Mouse (Mus musculus): ENCODE measurements around the gene Slco6d1.
"Not testable (repeated sequence)": the region's sequence is repeated elsewhere in the genome, so short reads cannot be mapped to it uniquely, and the experiment has no call there.

Slco6d1 gene

GRCm38 (mm10) chr1:98420824-98421223 lies at the start of gene Slco6d1:
Gene Slco6d1 (plus strand): TSS chr1:98421124.
- no peak for DNase-seq (ENCODE audit: low read depth, low spot score)

GRCm38 (mm10) chr1:98392001-98392400 lies 28.9 kb upstream of the Slco6d1 start:
- DNase-seq (ENCODE audit: low read depth, low spot score), result no peak

GRCm38 (mm10) chr1:98447929-98448328 lies 27.0 kb downstream of the Slco6d1 start:
- DNase-seq (ENCODE audit: low read depth, low spot score), result no peak

GRCm38 (mm10) chr1:98459224-98459623 lies 38.3 kb downstream of the Slco6d1 start:
- not testable (repeated sequence) for DNase-seq (ENCODE audit: low read depth, low spot score)

- DNase-seq (ENCODE audit: low read depth, low spot score), result not testable (repeated sequence)
Measured at GRCm38 (mm10) chr1:98476381-98476780, 55.5 kb downstream of the Slco6d1 start.

- no peak for DNase-seq (ENCODE audit: low read depth, low spot score)
Measured at GRCm38 (mm10) chr1:98479243-98479642, 58.3 kb downstream of the Slco6d1 start.

DNA sequence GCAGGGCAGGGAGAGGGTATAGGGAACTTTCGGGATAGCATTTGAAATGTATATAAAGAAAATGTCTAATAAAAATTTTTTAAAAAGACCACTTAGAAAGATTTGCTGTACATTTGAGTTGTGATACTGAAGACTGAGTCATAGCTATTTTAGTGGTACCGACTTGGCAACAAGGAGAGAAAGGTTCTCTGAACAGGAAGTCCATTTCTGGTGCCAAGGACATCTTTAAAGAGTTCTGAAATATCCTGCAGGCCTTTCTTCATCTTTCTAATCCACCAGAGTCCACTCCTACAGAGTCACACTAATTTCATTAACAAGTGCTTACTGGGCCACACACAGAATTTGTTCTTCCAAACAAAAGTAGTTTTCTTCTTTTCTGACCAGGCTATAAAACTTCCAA lies 85.1 kb downstream of the Slco6d1 start:
- DNase-seq (ENCODE audit: low read depth, low spot score), result no peak

DNA sequence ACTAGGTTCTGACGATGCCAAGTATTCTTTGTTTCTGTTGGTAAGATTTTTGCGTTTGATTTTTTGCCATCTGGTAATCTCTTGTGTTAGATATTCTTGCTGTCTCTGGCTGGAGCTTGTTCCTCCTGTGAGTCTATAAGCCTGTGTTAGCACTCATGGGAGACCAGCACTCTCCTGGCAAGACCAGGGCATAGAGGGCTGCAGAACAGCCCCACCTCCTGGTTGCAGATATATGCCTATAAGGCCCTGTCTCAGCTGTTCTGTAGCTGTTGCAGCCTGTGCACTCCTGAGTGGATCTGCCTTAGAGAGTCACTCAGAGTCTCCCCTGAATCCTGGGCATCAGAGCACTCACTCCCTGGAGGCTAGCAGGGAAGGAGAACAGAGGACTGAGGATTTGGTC lies 102.1 kb downstream of the Slco6d1 start:
- DNase-seq (ENCODE audit: low read depth, low spot score), result no peak

GRCm38 (mm10) chr1:98523537-98523936 lies 102.6 kb downstream of the Slco6d1 start:
- no peak for DNase-seq (ENCODE audit: low read depth, low spot score)

DNA sequence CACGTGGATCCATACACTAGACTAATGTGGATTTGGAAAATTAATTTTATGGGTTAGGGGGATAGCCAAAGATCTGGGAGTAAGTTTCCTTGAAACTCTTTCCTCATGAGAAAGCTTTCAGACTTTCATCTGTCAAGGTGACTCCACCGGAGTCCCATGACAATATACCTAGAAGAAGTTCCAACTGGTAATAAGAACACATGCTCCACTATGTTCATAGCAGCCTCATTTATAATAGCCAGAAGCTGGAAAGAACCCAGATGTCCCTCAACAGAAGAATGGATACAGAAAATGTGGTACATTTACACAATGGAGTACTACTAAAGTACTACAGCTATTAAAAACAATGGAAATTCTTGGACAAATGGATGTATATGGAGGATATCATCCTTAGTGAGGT lies 107.4 kb downstream of the Slco6d1 start:
- not testable (repeated sequence) for DNase-seq (ENCODE audit: low read depth, low spot score)

DNA sequence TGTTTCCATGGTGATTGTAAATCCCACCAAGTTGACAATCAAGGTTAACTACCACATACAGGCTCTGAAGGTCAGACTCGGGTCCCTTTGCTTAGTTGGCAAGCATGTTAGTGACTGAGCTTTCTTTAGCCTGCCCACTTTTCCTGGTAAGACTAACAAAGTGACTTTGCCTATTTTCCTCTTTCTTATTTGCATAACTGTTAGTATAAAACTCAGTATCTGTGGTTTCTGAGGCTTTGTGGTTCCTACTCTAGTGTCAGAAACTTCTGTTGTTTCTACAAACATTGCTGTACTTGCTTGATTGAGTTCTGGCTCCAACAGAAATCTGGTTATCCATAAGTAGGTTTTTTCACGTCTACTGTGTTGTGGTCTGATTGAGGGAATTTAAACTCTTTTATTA lies 124.4 kb downstream of the Slco6d1 start:
- no peak for DNase-seq (ENCODE audit: low read depth, low spot score)

DNA sequence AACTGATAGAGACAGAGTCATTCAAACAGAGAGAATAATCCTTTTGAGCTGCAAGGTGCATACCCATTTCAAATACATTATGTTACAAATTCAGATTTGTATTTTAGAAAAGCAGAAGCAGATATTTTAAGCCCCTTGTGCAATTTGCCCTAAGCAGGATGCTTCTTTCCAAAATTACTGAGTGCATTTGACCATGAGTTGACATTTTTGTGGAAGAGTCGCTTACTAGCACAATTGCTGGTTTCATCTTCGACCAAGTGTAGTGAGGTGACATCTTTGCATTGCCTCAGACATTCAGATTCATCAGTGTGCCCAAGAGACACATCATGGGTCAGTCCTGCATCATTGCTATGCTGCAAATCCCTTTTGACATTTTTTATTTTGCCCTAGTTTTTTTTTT lies 133.5 kb downstream of the Slco6d1 start:
- no peak for DNase-seq (ENCODE audit: low read depth, low spot score)

GRCm38 (mm10) chr1:98565701-98566100 lies 144.8 kb downstream of the Slco6d1 start:
- no peak for DNase-seq (ENCODE audit: low read depth, low spot score)
